Mouse (Mus musculus): ENCODE results near the gene Sh3rf1. TPM values are rescaled to one million over a fixed set of nuclear protein-coding genes. Genes with fewer than 3 reads are reported as not detected.

Sh3rf1 gene
- polyA plus RNA-seq, 1 experiment: 19.7 TPM

GRCm38 (mm10) chr8:61194306-61194925 is 29.3 kb upstream of the Sh3rf1 start:
- DNase-seq: no peak
- TF ChIP-seq POLR2A (IDR thresholded peaks at IDR 0.05; ENCODE audit: borderline replicate concordance, extremely low read depth, low read depth, low read length) (no peak), CTCF (IDR thresholded peaks at IDR 0.05; ENCODE audit: insufficient read depth, low read length) (no peak)
- Histone ChIP-seq H3K4me1 (ENCODE audit: control insufficient read depth, insufficient read depth, low read length) (no peaks in the 10 kb centered on the region), H3K4me3 (replicated peaks; ENCODE audit: extremely low read depth, low read depth, low read length) (no peak overlapping the region)
- 50% methylated on average over 5 of the region's 5 CpGs for WGBS

DNA sequence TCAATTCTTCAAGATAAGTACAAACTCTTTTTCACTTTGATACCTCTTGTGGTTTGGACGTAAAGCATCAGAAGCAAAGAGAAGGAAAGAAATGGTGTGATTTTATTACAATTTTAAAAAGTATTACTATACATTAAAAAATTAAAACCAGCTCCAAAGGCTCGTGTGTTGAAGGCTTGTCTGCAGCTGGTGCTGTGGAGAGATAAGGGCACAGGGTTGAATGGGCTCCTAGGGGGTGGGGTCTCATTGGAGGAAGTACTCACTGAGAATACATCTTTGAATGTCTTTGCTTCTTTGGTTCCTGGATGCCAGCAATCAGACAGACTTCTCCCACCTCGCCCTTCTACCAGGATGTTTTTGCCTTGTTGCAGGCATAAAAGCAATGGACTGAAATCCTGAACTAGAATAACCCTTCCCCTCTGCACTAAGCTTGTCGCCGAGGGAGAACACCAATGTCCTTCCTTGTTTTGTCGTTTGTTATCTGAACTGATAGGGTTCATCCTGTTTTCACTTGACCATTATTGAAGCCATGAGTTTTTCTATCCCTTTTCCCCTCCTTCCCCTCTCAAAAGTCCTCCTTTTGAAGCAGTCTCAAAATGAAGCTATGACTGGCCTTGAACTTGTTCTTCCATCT is 23.3 kb upstream of the Sh3rf1 start:
- TF ChIP-seq POLR2A (IDR thresholded peaks at IDR 0.05; ENCODE audit: borderline replicate concordance, extremely low read depth, low read depth, low read length): no peak
- no peak for TF ChIP-seq CTCF (IDR thresholded peaks at IDR 0.05; ENCODE audit: insufficient read depth, low read length)
- Histone ChIP-seq H3K4me3 (replicated peaks; ENCODE audit: extremely low read depth, low read depth, low read length) (no peak overlapping the region), H3K4me1 (ENCODE audit: control insufficient read depth, insufficient read depth, low read length) (no peaks in the 10 kb centered on the region)
- WGBS: 49% methylated on average over 6 of the region's 6 CpGs
- no peak for DNase-seq

DNA sequence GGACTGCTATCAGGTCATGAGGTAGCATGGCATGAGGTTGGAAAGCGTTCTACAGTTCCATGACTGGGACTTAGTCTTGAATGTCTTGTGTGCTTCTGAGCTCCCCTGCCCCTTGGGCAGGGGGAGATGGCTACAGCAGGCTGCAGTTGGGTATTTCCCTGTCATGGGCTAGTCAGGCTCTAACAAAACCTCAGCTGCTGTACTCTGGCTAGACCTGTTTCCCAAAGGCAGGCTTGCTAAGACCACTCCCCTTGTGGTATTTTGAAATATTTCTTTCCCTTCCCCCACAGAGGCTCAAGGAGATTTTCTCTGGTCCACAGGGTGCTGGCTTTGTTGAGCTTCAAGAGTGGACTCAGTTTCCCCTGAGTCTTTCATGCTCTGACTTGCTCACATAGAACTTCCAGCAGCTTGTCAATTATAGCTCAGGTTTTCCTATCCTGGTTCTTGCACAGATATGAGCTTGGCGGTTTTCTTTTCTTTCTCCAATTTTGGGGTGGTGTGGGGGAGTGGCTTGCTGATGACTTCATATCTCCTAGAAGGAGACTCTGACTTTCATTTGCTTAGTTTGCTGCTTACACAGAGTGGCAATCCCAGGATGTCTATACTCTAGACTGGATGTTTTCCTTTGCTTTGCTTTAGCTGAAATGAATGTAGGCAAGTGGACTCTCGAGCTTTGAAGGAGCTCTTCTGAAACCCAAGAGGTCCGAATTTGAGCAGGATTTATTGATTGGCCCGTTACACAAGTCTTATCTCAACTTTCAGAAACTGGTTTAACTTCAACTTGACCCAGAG is 20.4 kb upstream of the Sh3rf1 start:
- TF ChIP-seq CTCF (IDR thresholded peaks at IDR 0.05; ENCODE audit: insufficient read depth, low read length) (no peak), POLR2A (IDR thresholded peaks at IDR 0.05; ENCODE audit: borderline replicate concordance, extremely low read depth, low read depth, low read length) (no peak)
- H3K4me1 ChIP-seq (ENCODE audit: control insufficient read depth, insufficient read depth, low read length): no peaks in the 10 kb centered on the region
- H3K4me3 ChIP-seq (replicated peaks; ENCODE audit: extremely low read depth, low read depth, low read length): no peak overlapping the region
- DNase-seq: peak; percentile 31
- 64% methylated on average over 5 of the region's 5 CpGs for WGBS

DNA sequence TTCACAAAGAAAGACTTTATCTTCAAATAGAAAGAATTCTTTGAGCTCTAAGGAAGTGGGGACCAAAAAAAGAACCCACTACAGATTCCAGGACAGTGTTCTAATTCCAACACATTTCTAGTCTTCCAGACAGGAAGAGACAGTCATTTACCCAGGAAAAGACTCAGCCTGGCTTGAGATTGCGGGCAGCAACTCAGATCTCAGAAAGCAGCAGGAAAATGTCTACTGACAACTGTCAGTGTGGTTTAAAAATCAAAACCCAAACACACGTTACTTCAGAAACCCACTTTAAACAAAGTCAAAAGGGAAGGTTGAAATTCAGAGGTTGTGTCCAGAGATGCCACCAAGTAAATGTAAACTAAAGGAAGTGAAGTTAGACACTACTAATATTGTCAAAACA is 16.8 kb upstream of the Sh3rf1 start:
- Histone ChIP-seq H3K4me3 (replicated peaks; ENCODE audit: extremely low read depth, low read depth, low read length) (no peak overlapping the region), H3K4me1 (ENCODE audit: control insufficient read depth, insufficient read depth, low read length) (no peaks in the 10 kb centered on the region)
- TF ChIP-seq POLR2A (IDR thresholded peaks at IDR 0.05; ENCODE audit: borderline replicate concordance, extremely low read depth, low read depth, low read length) (no peak), CTCF (IDR thresholded peaks at IDR 0.05; ENCODE audit: insufficient read depth, low read length) (no peak)
- DNase-seq: no peak
- 41% methylated on average over 2 of the region's 2 CpGs for WGBS

- 81% methylated on average over 4 of the region's 4 CpGs for WGBS
- H3K4me3 ChIP-seq (replicated peaks; ENCODE audit: extremely low read depth, low read depth, low read length): no peak overlapping the region
- TF ChIP-seq POLR2A (IDR thresholded peaks at IDR 0.05; ENCODE audit: borderline replicate concordance, extremely low read depth, low read depth, low read length) (no peak), CTCF (IDR thresholded peaks at IDR 0.05; ENCODE audit: insufficient read depth, low read length) (no peak)
- no peaks in the 10 kb centered on the region for H3K4me1 ChIP-seq (ENCODE audit: control insufficient read depth, insufficient read depth, low read length)
- DNase-seq: no peak
Observed at GRCm38 (mm10) chr8:61207636-61208035, 16.0 kb upstream of the Sh3rf1 start.

GRCm38 (mm10) chr8:61208719-61209118 is 15.0 kb upstream of the Sh3rf1 start:
- Histone ChIP-seq H3K4me1 (ENCODE audit: control insufficient read depth, insufficient read depth, low read length) (no peaks in the 10 kb centered on the region), H3K4me3 (replicated peaks; ENCODE audit: extremely low read depth, low read depth, low read length) (no peak overlapping the region)
- DNase-seq: no peak
- TF ChIP-seq POLR2A (IDR thresholded peaks at IDR 0.05; ENCODE audit: borderline replicate concordance, extremely low read depth, low read depth, low read length) (no peak), CTCF (IDR thresholded peaks at IDR 0.05; ENCODE audit: insufficient read depth, low read length) (no peak)
- WGBS: 79% methylated on average over 9 of the region's 9 CpGs

DNA sequence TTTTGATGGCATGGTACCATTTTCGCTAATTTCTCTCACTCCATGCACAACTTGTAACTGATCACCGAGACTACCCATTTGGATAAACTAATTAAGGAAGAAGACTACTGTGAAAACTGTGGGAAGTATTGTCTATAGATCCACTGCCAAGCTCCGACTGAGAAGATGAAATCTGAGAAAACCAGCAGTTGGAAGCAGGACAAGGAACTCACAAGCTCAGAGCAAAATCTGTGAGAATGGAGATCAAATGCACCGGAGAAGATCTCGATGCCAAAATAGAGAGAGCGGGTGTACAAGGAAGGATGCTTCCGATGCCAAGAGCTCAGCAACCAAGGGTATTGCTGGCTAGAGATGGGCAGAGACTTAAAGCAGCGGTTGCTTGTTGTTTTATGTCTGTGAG is 12.8 kb upstream of the Sh3rf1 start:
- TF ChIP-seq POLR2A (IDR thresholded peaks at IDR 0.05; ENCODE audit: borderline replicate concordance, extremely low read depth, low read depth, low read length): no peak
- no peak for TF ChIP-seq CTCF (IDR thresholded peaks at IDR 0.05; ENCODE audit: insufficient read depth, low read length)
- H3K4me3 ChIP-seq (replicated peaks; ENCODE audit: extremely low read depth, low read depth, low read length): no peak overlapping the region
- WGBS: 81% methylated on average over 8 of the region's 8 CpGs
- H3K4me1 ChIP-seq (ENCODE audit: control insufficient read depth, insufficient read depth, low read length): no peaks in the 10 kb centered on the region
- no peak for DNase-seq

DNA sequence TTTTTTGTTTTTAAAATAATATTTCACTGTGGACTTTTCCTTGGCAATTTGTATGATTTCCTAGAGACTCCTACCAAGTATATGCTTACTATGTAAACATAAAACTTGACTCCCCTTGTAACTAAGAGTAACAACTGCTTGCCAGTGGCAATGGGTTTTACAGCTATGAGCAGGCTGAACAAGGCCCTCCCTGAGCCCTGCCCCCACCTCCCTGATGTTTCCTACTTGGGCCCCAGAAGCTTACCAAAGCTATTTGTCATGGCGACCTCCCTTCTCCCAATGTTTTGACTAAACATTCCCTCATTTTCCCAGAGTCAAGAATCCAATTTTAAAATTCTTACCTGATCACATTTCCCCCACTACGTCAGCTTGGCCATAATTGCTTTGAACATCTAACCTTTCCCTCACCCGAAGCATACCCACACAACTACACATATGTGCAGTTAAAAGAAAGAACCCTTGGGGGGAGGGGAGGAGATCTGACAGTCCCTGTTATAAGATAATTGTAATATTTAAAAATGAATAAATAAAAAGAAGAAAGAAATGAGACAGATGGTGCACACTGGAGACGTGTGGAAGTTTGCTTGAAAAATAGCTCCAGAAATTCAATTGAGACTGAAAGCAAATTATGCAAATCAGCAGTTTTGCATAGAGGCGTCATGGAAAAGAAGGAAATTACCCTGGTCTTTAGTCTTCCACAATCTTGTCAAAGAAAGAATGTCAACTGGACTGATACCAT is 8.4 kb upstream of the Sh3rf1 start:
- H3K4me3 ChIP-seq (replicated peaks; ENCODE audit: extremely low read depth, low read depth, low read length): no peak overlapping the region
- TF ChIP-seq CTCF (IDR thresholded peaks at IDR 0.05; ENCODE audit: insufficient read depth, low read length): no peak
- TF ChIP-seq POLR2A (IDR thresholded peaks at IDR 0.05; ENCODE audit: borderline replicate concordance, extremely low read depth, low read depth, low read length): no peak
- 67% methylated on average over 5 of the region's 5 CpGs for WGBS
- H3K4me1 ChIP-seq (ENCODE audit: control insufficient read depth, insufficient read depth, low read length): no peaks in the 10 kb centered on the region
- no peak for DNase-seq

GRCm38 (mm10) chr8:61217017-61217416 is 6.7 kb upstream of the Sh3rf1 start:
- 49% methylated on average over 3 of the region's 3 CpGs for WGBS
- no peak overlapping the region for H3K4me3 ChIP-seq (replicated peaks; ENCODE audit: extremely low read depth, low read depth, low read length)
- DNase-seq: no peak
- TF ChIP-seq POLR2A (IDR thresholded peaks at IDR 0.05; ENCODE audit: borderline replicate concordance, extremely low read depth, low read depth, low read length) (no peak), CTCF (IDR thresholded peaks at IDR 0.05; ENCODE audit: insufficient read depth, low read length) (no peak)
- H3K4me1 ChIP-seq (ENCODE audit: control insufficient read depth, insufficient read depth, low read length): no peaks in the 10 kb centered on the region

All from lung, adult 2 months (tissue).